Mouse (Mus musculus) MEL (cell line): ENCODE results near the gene Hcn4.

Experiments
- GATA1 ChIP-seq: IDR thresholded peaks from 2 replicates; pipeline ENCODE4 v1.6.1; 2011; ENCODE audit warnings: low read depth, low read length, improper control_type of control experiment
- KAT2A ChIP-seq: conservative IDR thresholded peaks from 2 replicates; pipeline ENCODE4 v1.6.1; 2012; ENCODE audit warnings: low read depth, low read length, improper control_type of control experiment, inconsistent platforms
- MAX ChIP-seq: IDR thresholded peaks from 2 replicates; pipeline ENCODE4 v1.6.1; 2011; ENCODE audit warnings: low read length, improper control_type of control experiment
- POLR2A ChIP-seq, 2 experiments: IDR thresholded peaks; 2 replicates each; pipeline ENCODE4 v1.6.1; 2011 to 2012; ENCODE audit warnings: low read length in 2 of 2, mild to moderate bottlenecking in 2 of 2, control low read depth in 1 of 2, improper control_type of control experiment in 1 of 2, low read depth in 1 of 2, moderate library complexity in 1 of 2; ENCODE audit not compliant: control insufficient read depth in 1 of 2, insufficient read depth in 1 of 2, poor library complexity in 1 of 2
- RAD21 ChIP-seq: IDR thresholded peaks from 2 replicates; pipeline ENCODE4 v1.6.1; 2011; ENCODE audit warnings: mild to moderate bottlenecking, low read depth, low read length, improper control_type of control experiment

DNA sequence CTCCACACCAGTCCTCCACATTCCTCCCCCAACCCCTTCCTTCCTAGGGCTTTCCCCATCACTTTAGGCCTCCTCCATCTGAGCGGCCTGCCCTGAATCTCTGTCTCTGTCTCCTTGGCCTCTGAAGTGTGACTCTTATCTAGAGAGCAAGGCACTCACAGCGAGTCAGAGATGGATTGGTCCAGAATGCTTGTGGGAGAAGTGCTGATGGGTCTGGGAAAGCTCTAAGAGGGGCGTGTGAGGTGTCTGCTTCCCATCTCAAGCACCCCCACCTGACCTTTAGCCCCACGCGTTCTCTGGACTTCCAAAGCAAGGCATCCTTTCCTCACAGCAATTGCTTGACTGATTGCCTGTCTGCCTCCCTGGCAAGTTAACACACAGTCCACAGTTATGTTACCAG, 20.4 kb upstream of the Hcn4 start:
- no peak for TF ChIP-seq GATA1
- no peak for TF ChIP-seq KAT2A
- TF ChIP-seq POLR2A (IDR thresholded peaks at IDR 0.05; ENCODE audit: control insufficient read depth in 1 of 2, insufficient read depth in 1 of 2, low read depth in 1 of 2, low read length in 2 of 2, poor library complexity in 1 of 2): no peak
- TF ChIP-seq MAX: no peak
- TF ChIP-seq RAD21: no peak
